Mouse (Mus musculus): ENCODE results near the gene Ksr1.

- no peak for TF ChIP-seq POLR2A (IDR thresholded peaks at IDR 0.05; ENCODE audit: borderline replicate concordance, extremely low read depth, insufficient read depth, insufficient read length, poor library complexity, severe bottlenecking)
- no peak for TF ChIP-seq CTCF (IDR thresholded peaks at IDR 0.05; ENCODE audit: borderline replicate concordance, extremely low read depth, insufficient read depth, insufficient read length)
These were observed 72.6 kb downstream of the Ksr1 start for GRCm38 (mm10) chr11:79073583-79073982.

Data from brain, embryonic 14.5 days (tissue).